9 mouse cellular contexts compared by ENCODE assay signal in genomic region chr13:108152650-108153372, GRCm38 (mm10). TPM values are rescaled to one million over a fixed set of nuclear protein-coding genes. Genes with fewer than 3 reads are reported as not detected.
DNase-seq lines count a peak whose midpoint lies in the region; ATAC-seq and TF ChIP-seq lines count a peak whose summit lies in the region.
"Had no signal": no experiment of that assay in that cellular context is flagged by ENCODE, and none has a peak within 500 bp of the region (broad histone marks: within the 10 kb centered on the region; RNA-seq: fewer than 3 reads in every experiment).

No protein-coding gene starts in this region.

- ATAC-seq in granulocyte monocyte progenitor cell, adult 5-6 weeks (replicated peaks; ENCODE audit: poor library complexity, severe bottlenecking), result peak; percentile 68
- ATAC-seq in kidney, postnatal 0 days (replicated peaks; ENCODE audit: low FRiP score, low read depth), result peak; percentile 26; the same call in 1 of the 2 replicates

- DNase-seq in heart, adult 18-20 months, result peak; percentile 58 to 82
- DNase-seq in heart, postnatal 25 days (ENCODE audit: low spot score), result no peak
- DNase-seq in MEL (ENCODE audit: low read depth, low spot score), result peak; percentile 73
- DNase-seq in cerebellum, postnatal 14 days, result peak; percentile 76 to 78
- DNase-seq in kidney, postnatal 0 days (ENCODE audit: low spot score), result peak; percentile 89
- peak; percentile 61 for DNase-seq in lung, postnatal 25 days (ENCODE audit: low spot score)
- DNase-seq in spleen, postnatal 10 days (ENCODE audit: low spot score in 2 of 2), result peak; percentile 12 to 59

- peak; percentile 73 for TF ChIP-seq RAD21 in MEL (IDR thresholded peaks at IDR 0.05; ENCODE audit: low read depth, low read length)

- H3K79me2 ChIP-seq in MEL (ENCODE audit: control insufficient read depth, insufficient read depth, low read length, poor library complexity), result peaks cover 35% of the 10 kb centered on the region

- 56% methylated on average over 8 of the region's 8 CpGs for WGBS in kidney, postnatal 0 days

- TF ChIP-seq CTCF in MEL (IDR thresholded peaks at IDR 0.05 in 2 of 3, conservative IDR thresholded peaks at IDR 0.05 in 1 of 3; ENCODE audit: control insufficient read depth in 1 of 3, insufficient read depth in 1 of 3, low read depth in 2 of 3, low read length in 3 of 3, poor library complexity in 1 of 3, severe bottlenecking in 1 of 3), result peak; percentile 13 to 78 (median 59); a peak in 4 of 6 replicates
- peak; percentile 88 for TF ChIP-seq CTCF in kidney, postnatal 0 days (IDR thresholded peaks at IDR 0.05; ENCODE audit: low read depth)

- TF ChIP-seq POLR2A in MEL (IDR thresholded peaks at IDR 0.05; ENCODE audit: control insufficient read depth in 1 of 2, insufficient read depth in 1 of 2, low read depth in 1 of 2, low read length in 2 of 2, poor library complexity in 1 of 2), result no peak

- no peaks in the 10 kb centered on the region for H3K9me3 ChIP-seq in MEL (replicated peaks; ENCODE audit: insufficient read depth, low read length)
- no peaks in the 10 kb centered on the region for H3K9me3 ChIP-seq in kidney, postnatal 0 days (replicated peaks; ENCODE audit: low read length)
- H3K9me3 ChIP-seq: limb, embryonic 13.5 days had no signal

- no peak overlapping the region for H3K4me3 ChIP-seq in MEL (ENCODE audit: control insufficient read depth in 1 of 2, insufficient read depth in 1 of 2, low read depth in 2 of 2, low read length in 2 of 2)
- no peak overlapping the region for H3K4me3 ChIP-seq in kidney, postnatal 0 days (replicated peaks; ENCODE audit: low read depth, low read length)
- H3K4me3 ChIP-seq: limb, embryonic 13.5 days had no signal

- H3K4me1 ChIP-seq in MEL (ENCODE audit: control insufficient read depth in 1 of 2, insufficient read depth in 2 of 2, low read length in 2 of 2), result 0 out of 4 replicates have a peak, but pooled peaks cover 0 to 1% of the 10 kb centered on the region in 2 experiments
- H3K4me1 ChIP-seq in kidney, postnatal 0 days (replicated peaks; ENCODE audit: insufficient read depth, low read length), result no peaks in the 10 kb centered on the region

- intact Hi-C loops in heart, postnatal 25 days (cut with DNase I), result loop anchor here (2.0 to 10.0 kb wide), 8 partner anchors 24 to 1038 kb away; no protein-coding TSS in a partner anchor

- peaks cover 0 to 3% of the 10 kb centered on the region in 2 experiments; a peak in 2 of 4 replicates for H3K36me3 ChIP-seq in MEL (ENCODE audit: control insufficient read depth in 1 of 2, insufficient read depth in 2 of 2, low read length in 2 of 2)
- H3K36me3 ChIP-seq in kidney, postnatal 0 days (ENCODE audit: insufficient read depth, low read length), result no peaks in the 10 kb centered on the region
- H3K36me3 ChIP-seq: limb, embryonic 13.5 days had no signal

- H3K27me3 ChIP-seq in MEL (ENCODE audit: control insufficient read depth in 1 of 2, insufficient read depth in 2 of 2, low read length in 2 of 2), result no peaks in the 10 kb centered on the region
- H3K27me3 ChIP-seq in kidney, postnatal 0 days (ENCODE audit: insufficient read depth, low read length), result no peaks in the 10 kb centered on the region
- H3K27me3 ChIP-seq: limb, embryonic 13.5 days had no signal

- TF ChIP-seq EP300 in MEL (IDR thresholded peaks at IDR 0.05; ENCODE audit: low read depth in 1 of 2, low read length in 2 of 2), result no peak

- H3K4me2 ChIP-seq in kidney, postnatal 0 days (ENCODE audit: low read length), result no peak overlapping the region
- H3K4me2 ChIP-seq: limb, embryonic 13.5 days had no signal

- no peak overlapping the region for H3K27ac ChIP-seq in MEL (ENCODE audit: control insufficient read depth, low read depth, low read length)
- no peak overlapping the region for H3K27ac ChIP-seq in kidney, postnatal 0 days
- H3K27ac ChIP-seq: limb, embryonic 13.5 days had no signal

- H3K9ac ChIP-seq in MEL (ENCODE audit: control insufficient read depth, low read depth, low read length, poor library complexity, severe bottlenecking), result no peak overlapping the region
- H3K9ac ChIP-seq in kidney, postnatal 0 days (ENCODE audit: low read depth, low read length), result no peak overlapping the region
- H3K9ac ChIP-seq: limb, embryonic 13.5 days had no signal

TF ChIP-seq in MEL, 35 proteins besides CTCF, POLR2A, EP300 and RAD21:
- TF ChIP-seq ZC3H11A (IDR thresholded peaks at IDR 0.05; ENCODE audit: low read depth, low read length) (peak; percentile 60), SMC3 (IDR thresholded peaks at IDR 0.05; ENCODE audit: low read depth, low read length) (peak; percentile 68), RCOR1 (IDR thresholded peaks at IDR 0.05; ENCODE audit: low read depth, low read length) (0 out of 2 replicates have a peak, but pooled peaks have one; percentile 37), ELF1 (IDR thresholded peaks at IDR 0.05; ENCODE audit: low read depth, low read length) (no peak)

RNA-seq across cellular contexts. Expression of gene Ndufaf2, which starts 5.6 kb away (rescaled TPM):
- total RNA-seq in heart, adult 18-20 months (2021), result 10 to 100 TPM; 25.8 to 30.4 TPM
- 10 to 100 TPM; 23.5 to 26.1 TPM for total RNA-seq in heart, postnatal 25 days (2021)
- total RNA-seq in MEL (2012; rRNA removed), result 43.7 and 50.9 TPM in 2 replicates
- 10 to 100 TPM in 1 of 2 experiments, not detected in 1; 76.0 TPM for polyA plus RNA-seq in MEL (2012; ENCODE audit: insufficient read depth in 1 of 2, insufficient read length in 2 of 2, low read depth in 1 of 2, low replicate concordance in 2 of 2, missing spikeins in 1 of 2)
- total RNA-seq in granulocyte monocyte progenitor cell, adult 5-6 weeks (2014; fragmentation: Nextera tagmentation), result 40.9 and 101 TPM in 2 replicates
- total RNA-seq in granulocyte monocyte progenitor cell, adult 5-6 weeks (2017), result 69.2 and 69.6 TPM in 2 replicates
- 79.3 and 87.4 TPM in 2 replicates for polyA plus RNA-seq in kidney, postnatal 0 days (2015; fragmentation: Nextera tagmentation; extraction: Ambion mirVana)

RNA-seq across cellular contexts. Expression of gene Ercc8, which starts 5.7 kb away (rescaled TPM):
- total RNA-seq in heart, adult 18-20 months (2021), result 1 to 10 TPM; 4.9 to 6.1 TPM
- total RNA-seq in heart, postnatal 25 days (2021), result 1 to 10 TPM; 6.3 to 7.2 TPM
- 20.3 and 22.2 TPM in 2 replicates for total RNA-seq in MEL (2012; rRNA removed)
- 10 to 100 TPM in 1 of 2 experiments, not detected in 1; 15.9 TPM for polyA plus RNA-seq in MEL (2012; ENCODE audit: insufficient read depth in 1 of 2, insufficient read length in 2 of 2, low read depth in 1 of 2, low replicate concordance in 2 of 2, missing spikeins in 1 of 2)
- total RNA-seq in granulocyte monocyte progenitor cell, adult 5-6 weeks (2014; fragmentation: Nextera tagmentation), result 18.1 and 21.1 TPM in 2 replicates
- 12.4 and 13.5 TPM in 2 replicates for total RNA-seq in granulocyte monocyte progenitor cell, adult 5-6 weeks (2017)
- polyA plus RNA-seq in kidney, postnatal 0 days (2015; fragmentation: Nextera tagmentation; extraction: Ambion mirVana), result 11.6 and 11.7 TPM in 2 replicates
